Mouse (Mus musculus): Measurements from ENCODE around the gene Pfdn6. TPM values are rescaled to one million over a fixed set of nuclear protein-coding genes. Genes with fewer than 3 reads are reported as not detected.
A peak's percentile ranks its signal among the peaks of the same experiment; 100 is the strongest.

Pfdn6 gene
- polyA plus RNA-seq, 1 experiment from 2014 or later: 203 TPM

GRCm38 (mm10) chr17:33928251-33928947 is 11.7 kb downstream of the Pfdn6 start:
- Histone ChIP-seq H3K36me3 (peaks cover 23% of the 10 kb centered on the region), H3K9me3 (no peaks in the 10 kb centered on the region), H3K4me1 (peaks cover 23% of the 10 kb centered on the region), H3K4me2 (replicated peaks) (peak overlapping the region; percentile 97), H3K4me3 (peak overlapping the region; percentile 81), H3K27me3 (no peaks in the 10 kb centered on the region), H3K9ac (replicated peaks) (peak overlapping the region; percentile 90), H3K27ac (replicated peaks) (no peak overlapping the region)
- no peak for ATAC-seq (ENCODE audit: low FRiP score, low read depth)
- 64% methylated on average over 21 of the region's 21 CpGs for WGBS

- H3K4me3 ChIP-seq: no peak overlapping the region
- no peaks in the 10 kb centered on the region for H3K9me3 ChIP-seq
- ATAC-seq (ENCODE audit: low FRiP score, low read depth): no peak
- H3K36me3 ChIP-seq: 0 out of 2 replicates have a peak, but pooled peaks cover 7% of the 10 kb centered on the region
- no peak overlapping the region for H3K27ac ChIP-seq (replicated peaks)
- 0 out of 2 replicates have a peak overlapping the region, but pooled peaks have one; percentile 0 for H3K9ac ChIP-seq (replicated peaks)
- H3K4me1 ChIP-seq: peaks cover 22% of the 10 kb centered on the region
- H3K27me3 ChIP-seq: no peaks in the 10 kb centered on the region
- no peak overlapping the region for H3K4me2 ChIP-seq (replicated peaks)
- WGBS: 71% methylated on average over 17 of the region's 17 CpGs
Observed at GRCm38 (mm10) chr17:33926207-33926932, 13.8 kb downstream of the Pfdn6 start.

GRCm38 (mm10) chr17:33925406-33926116 is 14.6 kb downstream of the Pfdn6 start:
- Histone ChIP-seq H3K27me3 (no peaks in the 10 kb centered on the region), H3K9ac (replicated peaks) (no peak overlapping the region), H3K9me3 (no peaks in the 10 kb centered on the region), H3K27ac (replicated peaks) (no peak overlapping the region), H3K36me3 (0 out of 2 replicates have a peak, but pooled peaks cover 7% of the 10 kb centered on the region), H3K4me3 (no peak overlapping the region), H3K4me2 (replicated peaks) (no peak overlapping the region), H3K4me1 (peaks cover 20% of the 10 kb centered on the region)
- ATAC-seq (ENCODE audit: low FRiP score, low read depth): no peak
- WGBS: 86% methylated on average over 21 of the region's 21 CpGs

GRCm38 (mm10) chr17:33924577-33925283 is 15.4 kb downstream of the Pfdn6 start:
- Histone ChIP-seq H3K36me3 (0 out of 2 replicates have a peak, but pooled peaks cover 7% of the 10 kb centered on the region), H3K9ac (replicated peaks) (no peak overlapping the region), H3K27me3 (no peaks in the 10 kb centered on the region), H3K27ac (replicated peaks) (no peak overlapping the region), H3K4me1 (peaks cover 26% of the 10 kb centered on the region), H3K4me2 (replicated peaks) (no peak overlapping the region), H3K4me3 (no peak overlapping the region), H3K9me3 (no peaks in the 10 kb centered on the region)
- ATAC-seq (ENCODE audit: low FRiP score, low read depth): no peak
- WGBS: 83% methylated on average over 10 of the region's 10 CpGs

GRCm38 (mm10) chr17:33921361-33921760 is 18.8 kb downstream of the Pfdn6 start:
- 90% methylated on average over 7 of the region's 7 CpGs for WGBS
- no peak overlapping the region for H3K27ac ChIP-seq (replicated peaks)
- no peak overlapping the region for H3K9ac ChIP-seq (replicated peaks)
- no peak for ATAC-seq (ENCODE audit: low FRiP score, low read depth)
- no peak overlapping the region for H3K4me2 ChIP-seq (replicated peaks)
- H3K4me3 ChIP-seq: no peak overlapping the region
- H3K4me1 ChIP-seq: peaks cover 40% of the 10 kb centered on the region
- no peaks in the 10 kb centered on the region for H3K9me3 ChIP-seq
- peaks cover 14% of the 10 kb centered on the region for H3K27me3 ChIP-seq
- H3K36me3 ChIP-seq: peaks cover 16% of the 10 kb centered on the region; the same call in 1 of the 2 replicates

GRCm38 (mm10) chr17:33920282-33921097 is 19.7 kb downstream of the Pfdn6 start:
- Histone ChIP-seq H3K27me3 (peaks cover 14% of the 10 kb centered on the region), H3K4me2 (replicated peaks) (peak overlapping the region; percentile 81), H3K9me3 (no peaks in the 10 kb centered on the region), H3K4me1 (peaks cover 40% of the 10 kb centered on the region), H3K27ac (replicated peaks) (peak overlapping the region; percentile 58), H3K4me3 (peak overlapping the region; percentile 47), H3K9ac (replicated peaks) (peak overlapping the region; percentile 54), H3K36me3 (peaks cover 16% of the 10 kb centered on the region; the same call in 1 of the 2 replicates)
- under 1% methylated on average over 36 of the region's 36 CpGs for WGBS
- peak; percentile 57 for ATAC-seq (ENCODE audit: low FRiP score, low read depth)

GRCm38 (mm10) chr17:33919351-33920281 is 20.5 kb downstream of the Pfdn6 start:
- peak overlapping the region; percentile 47 for H3K4me3 ChIP-seq
- peaks cover 19% of the 10 kb centered on the region; the same call in 1 of the 2 replicates for H3K36me3 ChIP-seq
- H3K4me1 ChIP-seq: peaks cover 49% of the 10 kb centered on the region
- peak overlapping the region; percentile 58 for H3K27ac ChIP-seq (replicated peaks)
- no peak for ATAC-seq (ENCODE audit: low FRiP score, low read depth)
- H3K9ac ChIP-seq (replicated peaks): peak overlapping the region; percentile 54
- H3K4me2 ChIP-seq (replicated peaks): peak overlapping the region; percentile 81
- peaks cover 14% of the 10 kb centered on the region for H3K27me3 ChIP-seq
- no peaks in the 10 kb centered on the region for H3K9me3 ChIP-seq
- WGBS: under 1% methylated on average over 52 of the region's 52 CpGs

- H3K4me2 ChIP-seq (replicated peaks): peak overlapping the region; percentile 81
- H3K9me3 ChIP-seq: no peaks in the 10 kb centered on the region
- no peak for ATAC-seq (ENCODE audit: low FRiP score, low read depth)
- WGBS: 64% methylated on average over 37 of the region's 37 CpGs
- H3K9ac ChIP-seq (replicated peaks): 0 out of 2 replicates have a peak overlapping the region, but pooled peaks have one; percentile 54
- peaks cover 14% of the 10 kb centered on the region for H3K27me3 ChIP-seq
- peaks cover 29% of the 10 kb centered on the region for H3K36me3 ChIP-seq
- peaks cover 50% of the 10 kb centered on the region for H3K4me1 ChIP-seq
- H3K4me3 ChIP-seq: peak overlapping the region; percentile 47; the same call in 1 of the 2 replicates
- H3K27ac ChIP-seq (replicated peaks): no peak overlapping the region
Observed at GRCm38 (mm10) chr17:33918293-33919203, 21.6 kb downstream of the Pfdn6 start.

GRCm38 (mm10) chr17:33917656-33918292 is 22.4 kb downstream of the Pfdn6 start:
- Histone ChIP-seq H3K36me3 (peaks cover 36% of the 10 kb centered on the region), H3K4me3 (0 out of 2 replicates have a peak overlapping the region, but pooled peaks have one; percentile 68), H3K27me3 (peaks cover 14% of the 10 kb centered on the region), H3K9ac (replicated peaks) (no peak overlapping the region), H3K4me2 (replicated peaks) (no peak overlapping the region; the same call in 1 of the 2 replicates), H3K27ac (replicated peaks) (no peak overlapping the region), H3K4me1 (peaks cover 50% of the 10 kb centered on the region), H3K9me3 (no peaks in the 10 kb centered on the region)
- no peak for ATAC-seq (ENCODE audit: low FRiP score, low read depth)
- WGBS: 83% methylated on average over 18 of the region's 18 CpGs

Measured in midbrain, embryonic 12.5 days (tissue).